Comparison of ENCODE assay signal across 15 mouse cellular contexts in the genomic region with DNA sequence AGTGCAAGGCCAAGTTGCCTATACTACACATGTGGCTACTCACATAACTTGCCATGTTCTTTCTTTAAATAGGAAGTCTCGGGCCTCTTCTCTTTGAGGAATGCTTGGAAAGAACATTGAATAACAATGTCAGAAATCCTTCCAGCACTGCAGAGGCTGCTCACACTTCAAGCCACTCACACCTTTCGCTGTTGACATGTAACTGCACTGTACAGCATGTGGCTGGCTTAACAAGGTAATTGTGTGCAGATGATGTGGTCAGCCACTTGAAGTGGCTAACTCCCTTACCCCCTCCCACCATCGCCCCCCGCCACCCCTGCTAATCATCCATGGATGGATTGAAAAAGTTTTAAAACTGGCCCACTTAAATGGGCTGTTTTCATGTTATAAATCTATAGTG. TPM values are rescaled to one million over a fixed set of nuclear protein-coding genes. Genes with fewer than 3 reads are reported as not detected.
A peak's percentile ranks its signal among the peaks of the same experiment; 100 is the strongest.
DNase-seq lines count a peak whose midpoint lies in the region; ATAC-seq lines count a peak whose summit lies in the region.
"Had no signal": no experiment of that assay in that cellular context is flagged by ENCODE, and none has a peak within 500 bp of the region (broad histone marks: within the 10 kb centered on the region; RNA-seq: fewer than 3 reads in every experiment).

No protein-coding gene starts in this region.

- peaks cover 6% of the 10 kb centered on the region; the same call in 1 of the 2 replicates for H3K36me3 ChIP-seq in heart, embryonic 10.5 days
- H3K36me3 ChIP-seq in limb, embryonic 11.5 days (ENCODE audit: control insufficient read depth, insufficient read depth, low read length): no peaks in the 10 kb centered on the region
- H3K36me3 ChIP-seq: hindbrain, embryonic 13.5 days; liver, embryonic 12.5 days; neural tube, embryonic 12.5 days had no signal

- DNase-seq in heart, adult 11 months: peak; percentile 93
- no peak for DNase-seq in heart, postnatal 25 days (ENCODE audit: low spot score)
- peak; percentile 9 for DNase-seq in embryo, embryonic 9.5 days (ENCODE audit: extremely low spot score)
- peak; percentile 91 for DNase-seq in heart, embryonic 10.5 days (ENCODE audit: low spot score)
- peak; percentile 58 for DNase-seq in limb, embryonic 11.5 days (ENCODE audit: low spot score)
- DNase-seq in right cerebral cortex, adult 18-20 months: no peak
- no peak for DNase-seq in thymus, postnatal 36 days
- DNase-seq: forebrain, postnatal 0 days; kidney, postnatal 10 days; layer of hippocampus, postnatal 36 days had no signal

- no peak overlapping the region for H3K9ac ChIP-seq in limb, embryonic 11.5 days (ENCODE audit: low read length)
- H3K9ac ChIP-seq: forebrain, postnatal 0 days; hindbrain, embryonic 13.5 days; liver, embryonic 12.5 days; neural tube, embryonic 12.5 days had no signal

- peak overlapping the region; percentile 84; the same call in 1 of the 2 replicates for H3K27ac ChIP-seq in heart, embryonic 10.5 days
- no peak overlapping the region; the same call in 1 of the 2 replicates for H3K27ac ChIP-seq in limb, embryonic 11.5 days (replicated peaks; ENCODE audit: low read depth, low read length)
- H3K27ac ChIP-seq: hindbrain, embryonic 13.5 days; liver, embryonic 12.5 days; neural tube, embryonic 12.5 days had no signal

- no peaks in the 10 kb centered on the region for H3K9me3 ChIP-seq in heart, embryonic 10.5 days
- H3K9me3 ChIP-seq in limb, embryonic 11.5 days (ENCODE audit: control insufficient read depth, low read length): no peaks in the 10 kb centered on the region
- H3K9me3 ChIP-seq: hindbrain, embryonic 13.5 days; liver, embryonic 12.5 days; neural tube, embryonic 12.5 days had no signal

- no peak for ATAC-seq in limb, embryonic 11.5 days (ENCODE audit: insufficient number of reproducible peaks, low FRiP score, low TSS enrichment, low read depth)
- ATAC-seq in CD4-positive, CD25-positive, alpha-beta regulatory T cell, adult 4 months: no peak
- ATAC-seq: forebrain, postnatal 0 days; liver, embryonic 12.5 days had no signal

- 48% methylated on average over 4 of the region's 4 CpGs for WGBS in heart, embryonic 10.5 days
- WGBS in limb, embryonic 11.5 days: 20% methylated on average over 4 of the region's 4 CpGs

- peaks cover 53% of the 10 kb centered on the region for H3K4me1 ChIP-seq in heart, embryonic 10.5 days
- H3K4me1 ChIP-seq in limb, embryonic 11.5 days (ENCODE audit: control insufficient read depth, insufficient read depth, low read length): peaks cover 18% of the 10 kb centered on the region

- H3K27me3 ChIP-seq in heart, embryonic 10.5 days (ENCODE audit: insufficient read depth, poor library complexity, severe bottlenecking): no peaks in the 10 kb centered on the region
- no peaks in the 10 kb centered on the region for H3K27me3 ChIP-seq in limb, embryonic 11.5 days (ENCODE audit: control insufficient read depth, insufficient read depth, low read length)
- H3K27me3 ChIP-seq: neural tube, embryonic 12.5 days had no signal

- H3K4me2 ChIP-seq in limb, embryonic 11.5 days (ENCODE audit: low read depth, severe bottlenecking): no peak overlapping the region; the same call in 1 of the 2 replicates
- H3K4me2 ChIP-seq: hindbrain, embryonic 13.5 days; liver, embryonic 12.5 days; midbrain, embryonic 11.5 days; neural tube, embryonic 12.5 days had no signal

- intact Hi-C loops in heart, postnatal 25 days (cut with DNase I): no loop called here

- 0 out of 2 replicates have a peak overlapping the region, but pooled peaks have one; percentile 3 for H3K4me3 ChIP-seq in heart, embryonic 10.5 days
- no peak overlapping the region for H3K4me3 ChIP-seq in limb, embryonic 11.5 days (ENCODE audit: low read depth, low read length)
- H3K4me3 ChIP-seq: hindbrain, embryonic 13.5 days; liver, embryonic 12.5 days; neural tube, embryonic 12.5 days had no signal

RNA-seq across cellular contexts. Expression of a gene that starts 1.7 kb away (rescaled TPM):
- 100 to 1,000 TPM in 1 of 2 experiments, 10 to 100 TPM in 1; 73.3 to 125 TPM for total RNA-seq in heart, postnatal 25 days (2021)
- 20.5 and 32.0 TPM in 2 replicates for polyA plus RNA-seq in heart, embryonic 10.5 days (2016; fragmentation: Nextera tagmentation; extraction: Ambion mirVana)
- 2.4 and 2.9 TPM in 2 replicates for polyA plus RNA-seq in limb, embryonic 11.5 days (2014; fragmentation: Nextera tagmentation; extraction: Ambion mirVana)
- polyA plus RNA-seq in CD4-positive, CD25-positive, alpha-beta regulatory T cell, adult 4 months (2017; shearing (Covaris generic)): not detected

Comparison
In these comparisons a context has a peak if more than half of its experiments do, and no peak if none do; other contexts are left out.
1. DNase-seq: peak in heart, adult 11 months (single experiment), embryo, embryonic 9.5 days (single experiment), heart, embryonic 10.5 days (single experiment) and limb, embryonic 11.5 days (single experiment); none in heart, postnatal 25 days (single experiment), right cerebral cortex, adult 18-20 months (single experiment) and thymus, postnatal 36 days (0 of 2).